Mouse (Mus musculus): ENCODE data around the gene Thrb. TPM values are rescaled to one million over a fixed set of nuclear protein-coding genes. Genes with fewer than 3 reads are reported as not detected.

Gene Thrb
- total and polyA plus RNA-seq, 3 experiments: not detected

DNA sequence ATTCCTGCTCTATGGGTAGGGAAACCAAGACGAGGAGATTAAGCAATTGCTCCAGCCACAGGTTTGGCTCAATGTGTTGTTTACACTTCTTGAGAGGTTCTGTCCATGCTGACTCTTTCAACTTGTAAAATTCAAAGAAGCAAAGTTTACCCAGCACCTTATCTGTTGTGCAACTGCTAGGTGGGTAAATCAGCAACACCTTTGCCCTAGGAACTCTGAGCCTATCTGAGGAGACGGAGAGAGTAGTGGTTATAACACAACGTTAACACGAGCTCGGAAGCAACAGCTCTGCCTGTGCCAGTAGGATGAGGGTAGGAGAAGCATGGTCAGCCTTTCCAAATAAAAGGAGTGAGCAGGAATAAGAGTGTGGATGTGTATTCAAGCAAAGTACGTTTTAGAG is 185.8 kb downstream of the Thrb start:
- no peaks in the 10 kb centered on the region for H3K4me1 ChIP-seq (ENCODE audit: control insufficient read depth in 1 of 2, insufficient read depth in 2 of 2, low read length in 2 of 2)

GRCm38 (mm10) chr14:17846700-17847099 is 186.6 kb downstream of the Thrb start:
- no peak for DNase-seq (ENCODE audit: low read depth, low spot score)
- no peaks in the 10 kb centered on the region for H3K4me1 ChIP-seq (ENCODE audit: control insufficient read depth in 1 of 2, insufficient read depth in 2 of 2, low read length in 2 of 2)
- no peak for TF ChIP-seq TAL1 (IDR thresholded peaks at IDR 0.05; ENCODE audit: low read length)
- TF ChIP-seq MAX (IDR thresholded peaks at IDR 0.05; ENCODE audit: low read length): no peak
- no peaks in the 10 kb centered on the region for H3K79me2 ChIP-seq (ENCODE audit: control insufficient read depth, insufficient read depth, low read length, poor library complexity)
- no peaks in the 10 kb centered on the region for H3K36me3 ChIP-seq (ENCODE audit: control insufficient read depth in 1 of 2, insufficient read depth in 2 of 2, low read length in 2 of 2)
- no peak overlapping the region for H3K4me3 ChIP-seq (ENCODE audit: control insufficient read depth in 1 of 2, insufficient read depth in 1 of 2, low read depth in 2 of 2, low read length in 2 of 2)
- H3K9me3 ChIP-seq (replicated peaks; ENCODE audit: insufficient read depth, low read length): no peaks in the 10 kb centered on the region
- H3K27ac ChIP-seq (ENCODE audit: control insufficient read depth, low read depth, low read length): no peak overlapping the region
- no peaks in the 10 kb centered on the region for H3K27me3 ChIP-seq (ENCODE audit: control insufficient read depth in 1 of 2, insufficient read depth in 2 of 2, low read length in 2 of 2)
- H3K9ac ChIP-seq (ENCODE audit: control insufficient read depth, low read depth, low read length, poor library complexity, severe bottlenecking): no peak overlapping the region

More for the DNA sequence above, 185.8 kb downstream of the Thrb start:
- Histone ChIP-seq H3K36me3 (ENCODE audit: control insufficient read depth in 1 of 2, insufficient read depth in 2 of 2, low read length in 2 of 2) (no peaks in the 10 kb centered on the region), H3K4me3 (ENCODE audit: control insufficient read depth in 1 of 2, insufficient read depth in 1 of 2, low read depth in 2 of 2, low read length in 2 of 2) (no peak overlapping the region), H3K27me3 (ENCODE audit: control insufficient read depth in 1 of 2, insufficient read depth in 2 of 2, low read length in 2 of 2) (no peaks in the 10 kb centered on the region), H3K9me3 (replicated peaks; ENCODE audit: insufficient read depth, low read length) (no peaks in the 10 kb centered on the region), H3K27ac (ENCODE audit: control insufficient read depth, low read depth, low read length) (no peak overlapping the region), H3K79me2 (ENCODE audit: control insufficient read depth, insufficient read depth, low read length, poor library complexity) (no peaks in the 10 kb centered on the region), H3K9ac (ENCODE audit: control insufficient read depth, low read depth, low read length, poor library complexity, severe bottlenecking) (no peak overlapping the region)
- TF ChIP-seq TBP (IDR thresholded peaks at IDR 0.05; ENCODE audit: low read depth, low read length) (no peak), CHD1 (IDR thresholded peaks at IDR 0.05; ENCODE audit: low read depth, low read length) (no peak), ZC3H11A (IDR thresholded peaks at IDR 0.05; ENCODE audit: low read depth, low read length) (no peak), ELF1 (IDR thresholded peaks at IDR 0.05; ENCODE audit: low read depth, low read length) (no peak), MYC (IDR thresholded peaks at IDR 0.05; ENCODE audit: low read depth, low read length) (no peak), E2F4 (IDR thresholded peaks at IDR 0.05; ENCODE audit: borderline replicate concordance, low read depth, low read length) (no peak), RCOR1 (IDR thresholded peaks at IDR 0.05; ENCODE audit: low read depth, low read length) (no peak), MXI1 (IDR thresholded peaks at IDR 0.05; ENCODE audit: low read depth, low read length) (no peak), RAD21 (IDR thresholded peaks at IDR 0.05; ENCODE audit: low read depth, low read length) (no peak), TAL1 (IDR thresholded peaks at IDR 0.05; ENCODE audit: low read length) (no peak), JUND (IDR thresholded peaks at IDR 0.05; ENCODE audit: low read depth, low read length) (no peak), ZMIZ1 (IDR thresholded peaks at IDR 0.05; ENCODE audit: low read depth, low read length) (no peak), ZNF384 (IDR thresholded peaks at IDR 0.05; ENCODE audit: low read depth, low read length) (no peak), BHLHE40 (IDR thresholded peaks at IDR 0.05; ENCODE audit: borderline replicate concordance, low read depth, low read length) (no peak), POLR2AphosphoS2 (IDR thresholded peaks at IDR 0.05; ENCODE audit: low read length) (no peak), USF2 (IDR thresholded peaks at IDR 0.05; ENCODE audit: borderline replicate concordance in 1 of 2, insufficient read depth in 1 of 2, low read depth in 1 of 2, low read length in 2 of 2) (no peak), EP300 (IDR thresholded peaks at IDR 0.05; ENCODE audit: low read depth in 1 of 2, low read length in 2 of 2) (no peak), GATA1 (IDR thresholded peaks at IDR 0.05; ENCODE audit: low read depth, low read length) (no peak)
- no peak for DNase-seq (ENCODE audit: low read depth, low spot score)
